Mouse (Mus musculus) megakaryocyte progenitor cell, adult 5-6 weeks (primary cell): ENCODE data around the gene 1700001P01Rik. TPM values are rescaled to one million over a fixed set of nuclear protein-coding genes. Genes with fewer than 3 reads are reported as not detected.
"Not testable (repeated sequence)": the region's sequence is repeated elsewhere in the genome, so short reads cannot be mapped to it uniquely, and the experiment has no call there.

Experiments
- ATAC-seq: replicated peaks from 2 replicates; pipeline ENCODE4 v1.8.0; 2016; ENCODE audit warnings: mild to moderate bottlenecking, moderate TSS enrichment, inconsistent platforms; ENCODE audit not compliant: poor library complexity
- total RNA-seq, 2 experiments: library from RNA; stranded (forward) in 1 of 2; stranded (reverse) in 1 of 2; fragments of 157-497, 149-512 nt in 1 of 2; fragments of 200-1000 nt in 1 of 2; gene quantifications; 2 replicates each; pipeline versions ENCODE4 v1.2.3 to v1.2.4; 2015 to 2017

The 1700001P01Rik gene
- total RNA-seq, 2 experiments from 2014 or later, result 0.64 TPM; not detected in 1

DNA sequence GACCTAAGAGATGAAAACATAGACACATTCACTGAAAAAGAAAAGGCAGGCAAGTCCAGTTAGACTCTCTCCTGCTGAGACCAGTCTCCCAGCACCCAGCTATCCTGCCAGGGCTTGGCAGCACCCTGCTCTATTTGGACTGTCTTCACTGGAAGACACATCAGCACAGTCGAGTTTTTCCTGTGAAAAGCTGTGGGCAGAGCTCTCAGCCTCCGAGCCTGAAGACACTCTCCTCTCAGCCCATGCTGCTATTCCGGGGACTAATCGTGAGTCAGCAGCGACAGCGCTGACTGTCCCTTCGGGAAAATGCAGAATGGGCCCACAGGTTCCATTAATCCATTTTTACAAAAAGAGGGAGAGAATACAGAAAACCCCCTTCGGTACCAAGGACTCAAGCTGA, 22.4 kb downstream of the 1700001P01Rik start:
- no peak for ATAC-seq

DNA sequence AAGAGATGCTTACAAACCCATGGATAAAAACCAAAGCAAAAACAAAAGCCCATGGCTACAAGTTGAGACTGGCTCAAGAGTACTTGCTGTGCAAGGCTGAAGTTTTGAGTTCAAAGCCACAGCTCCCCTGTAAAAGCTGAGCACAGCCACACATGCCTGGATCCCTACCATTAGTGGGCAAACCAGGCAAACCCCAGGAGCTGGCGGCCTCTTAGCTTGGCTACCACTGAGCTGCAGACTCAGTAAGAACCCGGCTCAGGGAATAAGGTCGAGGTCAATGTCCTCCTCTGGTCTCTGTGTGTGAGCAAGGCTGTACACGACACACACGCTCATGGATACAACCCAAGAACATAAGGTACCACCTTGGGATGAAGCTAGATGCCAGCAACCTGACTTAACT, 27.2 kb downstream of the 1700001P01Rik start:
- ATAC-seq, result no peak

DNA sequence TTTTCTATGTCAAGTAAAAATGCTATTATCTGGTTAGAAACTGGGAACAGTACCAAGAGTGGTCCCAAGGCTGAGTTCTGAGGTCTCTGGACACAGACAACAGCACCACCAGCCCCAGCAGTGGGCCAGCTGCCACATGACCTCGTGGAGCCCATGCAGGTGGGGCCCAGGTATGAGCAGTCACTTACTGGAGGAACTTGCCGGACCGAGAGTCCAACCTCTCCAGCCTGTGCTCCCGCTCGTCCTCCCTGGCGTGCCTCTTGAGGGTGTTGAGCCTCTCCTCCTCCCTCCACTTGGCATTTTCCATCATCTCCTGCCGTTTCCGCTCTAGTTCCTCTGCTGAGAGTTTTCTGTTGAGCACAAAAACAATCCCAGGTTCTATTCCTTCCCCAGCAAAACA, 27.9 kb downstream of the 1700001P01Rik start:
- no peak for ATAC-seq

DNA sequence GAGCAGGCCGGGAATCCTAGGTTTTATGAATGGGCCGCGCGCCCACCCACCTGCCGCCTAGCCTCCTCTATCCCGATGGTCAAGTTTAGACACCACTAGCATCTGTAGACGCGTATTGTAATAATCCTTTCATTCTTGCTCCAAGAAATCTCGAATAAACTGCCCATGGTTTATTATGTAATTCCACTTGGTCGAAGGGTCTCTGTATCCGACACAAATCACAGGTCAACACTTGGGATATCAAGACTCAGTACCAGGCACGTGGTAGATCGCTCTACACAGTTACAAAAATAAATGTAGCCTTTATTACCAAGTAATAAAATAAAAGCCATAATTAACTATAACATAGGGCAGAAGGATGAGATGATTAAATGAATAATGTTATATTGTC, 30.4 kb downstream of the 1700001P01Rik start:
- ATAC-seq, result no peak

DNA sequence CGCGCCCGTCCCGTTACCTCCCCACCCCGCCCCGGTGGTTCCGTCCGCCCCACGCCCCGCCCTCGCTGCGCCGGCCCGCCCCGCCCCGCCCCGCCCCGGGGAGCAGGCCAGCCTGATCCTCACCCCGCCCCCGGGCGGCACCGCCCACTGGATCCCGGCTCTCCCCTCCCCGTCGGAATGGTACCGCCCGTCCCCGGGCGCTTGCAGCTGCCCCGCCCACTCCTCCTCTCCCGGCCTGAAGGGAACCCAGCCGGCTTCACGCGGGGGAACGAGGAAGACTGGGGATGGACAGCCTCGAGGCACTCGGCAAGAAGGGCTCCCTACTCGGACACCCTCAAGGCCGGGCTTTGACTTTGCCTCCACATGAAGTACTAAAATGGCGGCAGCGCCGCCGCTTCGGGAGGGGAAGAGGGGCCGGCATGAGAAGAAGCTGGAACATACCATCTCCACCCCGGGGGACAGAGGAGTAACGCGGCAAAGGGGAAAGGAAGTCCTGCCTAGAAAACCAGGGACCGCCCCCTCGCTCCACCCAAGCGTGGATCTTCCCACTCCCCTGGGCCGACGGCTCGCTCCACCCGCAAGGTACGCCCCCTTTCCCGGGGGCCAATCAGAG, 30.9 kb downstream of the 1700001P01Rik start:
- ATAC-seq, result peak; percentile 94

DNA sequence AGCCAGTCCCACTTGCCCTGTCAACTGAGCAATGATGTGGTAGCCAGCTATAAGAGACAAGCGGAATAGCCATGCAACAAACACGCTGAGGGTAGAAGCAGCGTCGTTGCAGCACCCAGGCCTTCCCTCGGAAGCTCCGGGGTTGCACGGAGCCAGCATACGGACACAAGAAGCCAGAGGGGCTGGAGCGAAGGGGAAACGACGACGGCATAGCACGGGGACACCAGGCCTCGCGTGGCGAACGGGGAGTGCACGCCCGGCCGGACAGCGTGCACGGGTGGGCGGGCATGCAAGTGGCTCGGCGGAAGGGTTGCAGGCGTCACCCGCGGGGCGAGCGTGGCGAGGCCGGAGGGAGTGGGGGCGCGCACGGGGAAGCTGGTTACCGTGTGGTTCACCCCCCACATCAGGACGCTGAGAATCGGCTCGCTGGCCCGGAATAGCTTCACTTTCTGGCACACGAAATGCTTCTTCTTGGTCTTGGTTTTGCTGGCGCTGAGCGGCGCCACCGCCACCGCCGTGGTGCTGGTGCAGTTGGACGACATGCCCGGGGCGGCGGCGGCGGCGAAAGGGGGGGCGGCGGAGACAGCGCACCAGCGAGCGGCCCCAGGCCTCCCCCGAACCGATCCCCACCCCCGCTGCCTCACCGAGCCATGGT, 31.5 kb downstream of the 1700001P01Rik start, which contains the start of gene Pip4k2b:
Pip4k2b (minus strand) TSS at position 642 of the 655 bp plus-strand sequence.
- 0 out of 2 replicates have a peak, but pooled peaks have one; percentile 9 for ATAC-seq

DNA sequence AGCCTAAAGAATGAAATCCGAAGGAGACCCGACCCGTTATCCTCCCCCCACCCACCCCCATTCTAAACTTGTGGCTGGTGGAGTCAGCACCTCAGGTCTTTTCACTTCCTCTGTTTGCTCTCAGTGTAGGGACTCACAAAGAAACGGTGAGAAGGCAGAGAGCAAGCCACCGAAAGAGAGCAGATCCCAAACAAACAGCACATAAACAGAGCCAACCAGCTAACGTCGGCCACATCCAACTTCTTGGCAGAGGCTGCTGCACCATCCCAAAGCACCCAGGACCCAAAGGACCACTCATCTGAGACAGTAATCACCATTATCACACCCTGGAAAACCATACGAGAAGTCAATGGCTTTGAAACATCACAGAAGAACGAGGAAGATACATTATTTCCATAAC, 32.3 kb downstream of the 1700001P01Rik start:
- ATAC-seq, result no peak

DNA sequence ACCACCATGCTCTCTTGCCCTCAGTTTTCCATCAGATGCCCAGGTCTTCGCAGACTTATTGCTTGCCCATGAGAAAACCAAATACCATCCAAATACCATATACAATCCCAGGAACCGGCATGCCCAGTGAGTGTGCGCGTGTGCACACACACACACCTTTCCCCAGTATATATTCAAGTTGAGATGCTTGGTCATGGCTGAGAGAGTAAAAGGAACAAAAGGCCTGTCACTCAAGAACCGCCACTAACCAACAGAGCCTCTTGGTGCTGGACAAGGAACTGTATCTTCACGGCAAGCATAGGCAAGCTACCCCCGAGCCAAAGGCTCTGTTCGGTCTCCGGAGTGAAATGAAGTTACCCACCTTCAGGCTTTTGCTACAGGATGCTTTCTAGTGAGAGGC, 33.1 kb downstream of the 1700001P01Rik start:
- ATAC-seq, result no peak

DNA sequence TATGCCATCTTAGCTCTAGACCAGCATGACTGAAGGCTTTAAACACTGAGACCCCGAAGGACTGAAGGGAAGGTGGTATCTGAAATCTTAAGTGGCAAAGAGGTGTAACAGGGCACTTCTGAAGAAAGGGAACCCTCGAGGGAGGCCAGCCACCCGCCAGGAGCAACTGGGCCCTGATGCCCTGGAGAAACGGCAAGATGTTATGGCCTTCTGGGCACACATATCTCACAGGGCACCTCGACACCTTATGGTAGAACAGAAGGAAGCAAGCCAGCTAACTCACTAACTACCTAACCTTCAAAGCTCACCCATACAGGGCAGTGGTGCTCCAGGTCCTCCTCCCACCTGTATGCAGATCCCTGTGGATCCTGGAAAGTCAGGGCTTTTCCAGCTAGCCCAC, 33.6 kb downstream of the 1700001P01Rik start:
- no peak for ATAC-seq

DNA sequence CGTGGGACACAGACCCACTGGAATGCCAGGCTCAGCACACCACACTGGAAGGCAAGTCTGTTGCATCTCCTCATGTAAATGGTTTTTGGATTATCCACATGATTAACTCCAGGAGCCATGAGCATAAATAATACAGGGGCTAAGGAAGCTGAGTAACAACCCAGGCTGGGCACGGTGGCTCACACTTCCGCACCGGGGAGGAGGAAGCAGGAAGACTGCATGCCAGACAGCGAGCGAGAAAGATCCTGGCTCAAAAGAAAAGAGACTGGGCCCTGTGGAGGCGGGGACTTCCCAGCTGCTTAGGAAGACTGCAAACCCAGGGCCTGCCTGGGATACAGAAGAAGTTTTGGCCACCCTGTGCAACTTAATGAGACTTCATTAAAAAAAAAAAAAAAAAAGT, 35.5 kb downstream of the 1700001P01Rik start:
- no peak for ATAC-seq

DNA sequence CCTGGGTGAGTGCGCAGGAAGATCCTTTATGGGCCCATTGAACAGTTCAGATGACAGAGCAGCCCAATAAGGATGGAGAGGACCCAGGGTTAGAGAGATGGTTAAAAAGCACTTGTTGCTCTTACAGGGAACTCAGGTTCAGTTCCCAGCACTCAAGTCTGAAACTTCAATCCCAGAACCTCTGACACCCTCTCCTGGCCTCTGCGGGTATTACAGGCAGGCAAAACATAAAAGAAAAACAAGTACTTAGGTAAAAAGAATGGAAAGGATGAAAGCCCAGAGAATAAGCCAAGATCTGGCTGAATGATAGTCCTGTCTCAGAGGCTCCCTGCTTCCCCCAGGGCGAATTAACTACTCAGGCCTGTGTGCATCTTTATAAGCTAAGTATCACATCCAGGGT, 36.6 kb downstream of the 1700001P01Rik start:
- no peak for ATAC-seq

DNA sequence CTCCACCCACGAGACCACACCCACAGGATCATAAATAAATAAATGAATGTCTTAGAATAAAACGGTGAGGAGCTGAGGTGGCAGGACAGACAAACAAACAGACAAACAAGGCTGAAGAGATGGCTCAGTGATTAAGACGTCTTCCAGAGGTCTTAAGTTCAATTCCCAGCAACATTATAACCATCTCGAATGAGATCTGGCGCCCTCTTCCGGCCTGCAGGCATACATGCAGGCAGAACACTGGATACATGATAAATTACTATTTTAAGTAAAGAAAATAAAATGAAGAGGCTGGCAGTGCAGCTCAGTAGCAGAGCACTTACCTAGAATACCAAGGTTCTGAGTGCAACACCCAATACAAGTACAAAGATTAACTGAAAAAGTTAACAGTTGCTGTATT, 37.0 kb downstream of the 1700001P01Rik start:
- ATAC-seq, result peak; percentile 26; the same call in 1 of the 2 replicates

DNA sequence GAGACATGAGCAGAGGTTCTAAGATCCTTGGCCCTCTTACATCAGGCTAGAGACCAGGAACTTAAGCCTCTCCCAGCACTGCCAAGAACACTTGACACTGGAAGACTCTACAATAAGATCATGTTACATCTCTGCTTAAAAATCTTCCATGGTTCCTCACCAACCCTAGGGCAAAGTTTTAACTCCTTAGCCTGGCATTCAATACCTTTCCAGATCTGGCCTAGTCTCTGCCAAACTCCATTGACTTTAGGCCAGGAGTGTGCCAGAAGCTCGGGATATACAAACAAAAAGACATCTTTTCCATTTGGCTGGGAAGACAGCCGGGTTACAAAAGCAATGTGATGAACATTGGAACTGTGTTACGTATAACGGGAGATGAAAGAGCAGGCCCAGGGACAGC, 38.1 kb downstream of the 1700001P01Rik start:
- ATAC-seq, result no peak

DNA sequence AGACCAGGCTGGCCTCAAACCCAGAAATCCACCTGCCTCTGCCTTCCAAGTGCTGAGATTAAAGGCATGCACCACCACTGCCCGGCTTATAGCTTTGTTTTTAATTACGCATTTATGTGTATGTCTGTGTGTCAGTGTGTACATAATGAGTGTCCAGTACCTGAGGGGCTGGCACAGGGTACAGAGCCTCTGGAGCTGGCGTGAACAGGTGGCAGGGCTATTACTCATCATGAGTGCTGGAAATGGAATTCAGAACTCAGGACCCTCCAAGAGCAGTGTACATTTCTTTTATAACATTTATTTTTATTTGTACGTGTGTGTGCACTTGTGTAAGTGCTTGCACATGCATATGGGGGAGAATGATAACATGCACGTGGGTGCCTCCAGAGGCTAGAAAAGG, 39.1 kb downstream of the 1700001P01Rik start:
- no peak for ATAC-seq

DNA sequence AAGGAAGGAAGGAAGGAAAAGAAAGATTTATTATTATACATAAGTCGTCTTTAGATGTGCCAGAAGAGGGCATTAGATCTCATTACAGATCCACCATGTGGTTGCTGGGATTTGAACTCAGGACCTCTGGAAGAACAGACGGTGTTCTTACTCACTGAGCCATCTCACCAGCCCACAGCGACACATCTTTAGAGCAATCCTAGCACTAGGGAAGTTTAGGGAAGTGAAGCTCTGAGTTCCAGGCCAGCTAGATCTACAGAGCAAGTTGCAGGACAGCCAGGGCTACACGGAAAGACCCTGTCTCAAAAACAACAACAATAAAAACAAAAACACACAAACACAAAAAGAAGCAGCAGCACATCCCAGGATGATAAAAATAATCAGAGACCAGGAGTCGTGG, 40.9 kb downstream of the 1700001P01Rik start:
- ATAC-seq, result not testable (repeated sequence)

DNA sequence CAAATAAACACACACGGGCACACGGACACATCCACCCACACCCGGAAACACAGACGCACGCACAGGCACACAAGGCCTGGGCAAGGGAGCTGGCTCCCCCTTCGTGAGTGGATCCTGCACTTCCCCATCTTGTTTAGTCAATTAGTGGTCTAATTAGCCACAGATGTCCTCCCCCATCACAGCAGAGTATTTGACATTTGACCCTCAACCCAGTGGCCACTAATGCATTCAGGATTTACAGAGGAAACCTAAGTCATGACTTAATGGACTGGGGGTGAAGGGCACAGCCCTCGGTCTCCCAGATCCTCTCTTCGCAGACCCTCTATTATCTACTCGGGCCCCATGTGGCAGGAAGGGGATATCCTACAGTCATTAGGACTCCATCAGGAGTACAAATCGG, 42.0 kb downstream of the 1700001P01Rik start:
- ATAC-seq, result no peak

DNA sequence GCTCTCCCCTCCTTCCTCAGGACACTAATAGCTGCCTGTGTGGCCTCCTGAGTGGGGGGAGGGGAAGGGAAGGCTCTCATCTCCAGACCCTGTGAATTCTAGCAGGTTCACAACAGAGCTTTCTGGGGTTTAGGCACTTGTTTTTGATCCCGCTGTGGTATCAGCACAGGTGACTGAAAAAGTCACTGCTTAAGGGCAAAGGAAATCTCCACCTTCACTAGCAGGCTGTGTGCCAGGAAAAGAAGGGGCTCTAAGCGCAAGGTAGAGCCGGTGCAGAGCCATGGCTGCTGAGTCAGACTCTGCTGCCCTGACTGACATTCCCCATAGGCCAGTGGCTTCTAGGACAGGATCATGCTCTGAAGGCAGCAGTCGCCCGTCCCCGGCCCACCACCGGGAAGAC, 47.0 kb downstream of the 1700001P01Rik start:
- no peak for ATAC-seq

DNA sequence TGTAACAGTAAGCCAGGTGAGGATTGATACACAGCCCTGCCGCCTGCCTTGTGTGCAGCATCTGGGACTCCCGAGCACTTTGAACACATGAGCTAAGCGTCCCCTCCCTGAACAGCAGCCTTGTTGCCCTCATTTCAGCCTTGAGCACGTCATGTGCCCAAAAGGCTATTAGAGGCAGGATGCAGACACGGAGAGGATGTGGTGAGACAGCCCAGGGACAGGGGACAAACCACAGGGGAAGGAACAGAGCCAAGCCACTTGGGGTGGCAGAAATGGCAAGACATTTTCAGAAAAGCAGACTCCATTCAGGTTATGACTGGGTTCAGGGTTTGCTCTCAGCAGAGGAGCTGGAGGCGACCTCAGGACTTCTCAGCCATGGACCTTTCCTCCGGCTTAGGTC, 47.4 kb downstream of the 1700001P01Rik start:
- ATAC-seq, result peak; percentile 95

DNA sequence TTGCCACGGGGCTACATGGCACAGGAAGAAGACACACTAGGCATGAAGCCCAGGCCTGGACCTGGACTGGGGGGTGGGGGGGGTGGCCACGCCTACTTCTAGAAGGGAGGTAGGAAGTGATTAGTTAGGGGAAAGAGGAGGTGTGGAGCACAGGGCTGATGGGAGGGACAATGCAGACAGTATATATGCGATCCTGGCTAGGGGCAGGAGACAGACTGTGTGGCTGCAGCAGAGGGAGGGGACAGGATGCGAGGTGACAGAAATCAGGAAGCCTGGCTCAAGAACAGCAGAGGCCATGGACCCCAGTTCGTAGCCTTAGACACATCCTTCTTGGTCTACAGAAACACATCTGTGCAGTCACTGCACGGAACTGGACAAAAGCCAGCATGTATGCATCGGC, 52.0 kb downstream of the 1700001P01Rik start:
- ATAC-seq, result peak; percentile 25; the same call in 1 of the 2 replicates
